Mouse (Mus musculus) spleen, adult 12 weeks (tissue): ENCODE results near the gene Thap11.

ENCODE experiments used
- DNase-seq: peaks from one replicate; pipeline ENCODE4 v3.0.0; 2022; ENCODE audit warnings: low spot score

Gene Thap11

DNA sequence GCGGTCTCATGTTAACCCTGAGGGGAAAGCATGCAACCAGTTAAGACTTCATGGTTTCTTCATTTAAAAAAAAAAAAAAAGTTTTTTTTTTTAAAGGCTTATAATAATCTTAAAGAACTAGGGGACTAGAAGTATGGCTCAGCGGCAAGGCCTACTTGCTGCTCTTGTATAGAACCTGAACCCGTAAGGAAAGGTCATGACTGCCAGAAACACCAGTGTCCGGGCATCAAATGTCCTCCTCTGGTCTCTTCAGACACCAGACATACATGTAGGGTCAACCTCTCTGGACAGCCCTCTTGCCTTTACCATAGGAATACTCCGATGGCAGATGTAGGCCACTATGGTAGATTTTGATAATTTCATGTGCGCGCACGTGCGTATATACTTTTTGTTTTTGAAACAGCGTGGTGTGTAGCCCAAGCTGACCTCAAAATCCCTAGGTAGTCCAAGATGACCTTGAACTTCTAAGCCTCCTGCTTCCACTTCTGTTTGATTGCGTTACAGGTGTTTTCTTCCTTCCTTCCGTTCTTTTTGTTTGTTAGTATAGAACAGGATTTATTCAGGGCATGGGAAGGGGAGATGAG, 2.7 kb upstream of the Thap11 start:
- DNase-seq = no peak

- no peak for DNase-seq
These were observed 1.8 kb upstream of the Thap11 start, which contains the start of gene Cenpt for GRCm38 (mm10) chr8:105853178-105853577. Gene Cenpt, minus strand, starts transcription at chr8:105853278.

- DNase-seq = no peak
These were observed 629 bp upstream of the Thap11 start for GRCm38 (mm10) chr8:105854303-105854702.

DNA sequence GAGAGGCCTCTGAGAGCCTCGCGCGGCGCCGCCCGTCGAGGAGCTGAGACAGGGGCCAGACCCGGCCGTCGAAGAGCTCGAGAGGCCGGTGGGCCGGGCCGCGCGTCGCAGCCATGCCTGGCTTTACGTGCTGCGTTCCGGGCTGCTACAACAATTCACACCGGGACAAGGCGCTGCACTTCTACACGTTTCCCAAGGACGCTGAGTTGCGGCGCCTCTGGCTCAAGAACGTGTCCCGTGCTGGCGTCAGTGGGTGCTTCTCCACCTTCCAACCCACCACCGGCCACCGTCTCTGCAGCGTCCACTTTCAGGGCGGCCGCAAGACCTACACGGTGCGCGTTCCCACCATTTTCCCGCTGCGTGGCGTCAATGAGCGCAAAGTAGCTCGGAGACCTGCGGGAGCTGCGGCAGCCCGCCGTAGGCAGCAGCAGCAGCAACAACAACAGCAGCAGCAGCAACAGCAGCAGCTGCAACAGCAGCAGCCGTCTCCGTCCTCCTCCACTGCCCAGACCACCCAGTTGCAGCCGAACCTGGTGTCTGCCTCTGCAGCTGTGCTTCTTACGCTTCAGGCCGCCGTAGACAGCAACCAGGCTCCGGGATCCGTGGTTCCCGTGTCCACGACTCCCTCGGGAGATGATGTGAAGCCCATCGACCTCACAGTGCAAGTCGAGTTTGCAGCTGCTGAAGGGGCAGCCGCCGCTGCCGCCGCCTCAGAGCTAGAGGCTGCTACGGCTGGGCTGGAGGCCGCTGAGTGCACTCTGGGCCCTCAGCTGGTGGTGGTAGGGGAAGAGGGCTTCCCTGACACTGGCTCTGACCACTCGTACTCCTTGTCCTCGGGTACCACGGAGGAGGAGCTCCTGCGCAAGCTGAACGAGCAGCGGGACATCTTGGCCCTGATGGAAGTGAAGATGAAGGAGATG, 576 bp downstream of the Thap11 start:
- DNase-seq = no peak

- no peak for DNase-seq
These were observed 1.4 kb downstream of the Thap11 start for GRCm38 (mm10) chr8:105856168-105856835.

DNA sequence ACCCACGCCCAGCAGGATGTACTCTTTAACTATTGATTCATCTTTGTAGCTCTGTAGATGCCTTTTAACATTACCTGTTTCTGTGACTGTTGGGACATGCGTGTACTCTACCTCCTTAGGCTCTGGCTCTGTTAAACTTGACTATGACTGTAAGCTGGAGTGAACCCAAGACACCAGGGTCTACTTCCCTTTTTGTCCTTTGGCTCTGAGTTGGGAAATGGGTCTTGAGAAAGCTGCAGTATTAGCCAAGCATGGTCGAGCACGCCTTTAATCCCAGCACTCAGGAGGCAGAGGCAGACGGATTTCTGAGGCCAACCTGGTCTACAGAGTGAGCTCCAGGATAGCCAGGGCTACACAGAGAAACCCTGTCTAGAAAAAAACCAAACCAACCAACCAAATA, 3.6 kb downstream of the Thap11 start:
- DNase-seq = no peak

DNA sequence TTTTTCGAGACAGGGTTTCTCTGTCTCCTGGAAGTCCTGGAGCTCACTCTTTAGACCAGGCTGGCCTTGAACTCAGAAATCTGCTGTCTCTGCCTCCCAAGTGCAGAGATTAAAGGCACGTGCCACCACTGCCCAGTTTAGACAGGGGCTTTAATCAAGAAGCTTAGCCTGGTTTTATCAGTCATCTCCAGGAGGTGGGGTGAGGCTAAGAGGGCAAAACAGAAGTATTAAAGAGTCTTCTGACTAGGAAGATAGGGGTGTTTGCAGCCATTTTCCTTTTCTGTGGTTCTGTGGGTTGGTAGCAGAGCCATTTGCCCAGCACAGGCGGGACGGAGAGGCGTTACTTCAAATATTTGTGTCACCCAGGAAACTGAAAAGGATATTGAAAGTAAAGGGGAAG, 4.4 kb downstream of the Thap11 start:
- DNase-seq = no peak

GRCm38 (mm10) chr8:105860143-105860981, 5.4 kb downstream of the Thap11 start, which contains the start of gene Nutf2:
Gene Nutf2, plus strand, starts transcription at chr8:105860580.
- DNase-seq = peak; percentile 84

GRCm38 (mm10) chr8:105861951-105862350, 7.0 kb downstream of the Thap11 start:
- DNase-seq = no peak

DNA sequence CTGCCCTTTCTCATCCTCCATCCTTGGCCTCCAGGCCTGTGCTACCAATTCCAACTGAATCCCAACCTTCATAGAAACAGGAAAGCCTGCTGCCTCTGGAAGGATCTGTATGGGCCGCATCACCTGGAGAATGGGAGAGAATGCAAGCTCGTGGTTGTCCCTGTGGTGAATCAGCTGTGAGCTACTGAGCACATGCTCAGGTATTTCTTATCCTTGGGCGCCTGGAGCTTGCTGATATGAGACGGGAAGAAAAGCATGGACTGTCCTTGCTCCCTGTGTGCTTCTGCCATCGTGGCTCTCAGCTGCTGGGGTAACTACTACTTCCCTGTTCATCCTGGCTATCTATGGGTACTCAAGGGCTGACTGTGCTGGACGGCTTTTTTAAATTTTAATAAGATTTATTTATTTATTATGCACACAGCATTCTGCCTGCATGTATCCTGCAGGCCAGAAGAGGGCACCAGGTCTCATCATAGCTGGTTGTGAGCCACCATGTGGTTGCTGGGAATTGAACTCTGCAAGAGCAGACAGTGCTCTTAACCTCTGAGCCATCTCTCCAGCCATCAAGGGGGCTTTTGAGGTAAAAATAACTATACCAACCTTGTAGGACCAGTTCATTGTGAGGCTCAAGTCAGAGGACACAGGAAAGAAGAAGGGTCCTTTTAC, 11.6 kb downstream of the Thap11 start:
- no peak for DNase-seq

DNA sequence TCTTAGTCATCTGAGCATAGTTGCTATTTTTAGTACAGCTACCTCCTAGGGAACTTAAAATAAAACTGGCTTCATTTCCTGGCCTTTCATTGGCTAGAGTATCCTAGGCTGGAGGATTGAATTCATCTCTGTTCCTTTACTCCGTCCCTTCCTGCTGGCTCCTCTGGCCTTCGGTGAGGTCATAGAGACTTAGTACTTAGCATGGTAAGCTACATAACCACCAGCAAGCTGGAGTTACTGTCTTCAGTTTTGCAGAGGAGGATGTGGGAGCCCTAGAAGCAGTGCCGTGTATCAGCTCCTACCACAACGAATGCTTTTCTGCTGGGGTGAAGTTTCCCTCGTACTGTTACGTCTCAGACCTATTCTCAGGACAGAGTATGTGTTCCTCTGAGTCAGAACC, 19.4 kb downstream of the Thap11 start:
- no peak for DNase-seq

DNA sequence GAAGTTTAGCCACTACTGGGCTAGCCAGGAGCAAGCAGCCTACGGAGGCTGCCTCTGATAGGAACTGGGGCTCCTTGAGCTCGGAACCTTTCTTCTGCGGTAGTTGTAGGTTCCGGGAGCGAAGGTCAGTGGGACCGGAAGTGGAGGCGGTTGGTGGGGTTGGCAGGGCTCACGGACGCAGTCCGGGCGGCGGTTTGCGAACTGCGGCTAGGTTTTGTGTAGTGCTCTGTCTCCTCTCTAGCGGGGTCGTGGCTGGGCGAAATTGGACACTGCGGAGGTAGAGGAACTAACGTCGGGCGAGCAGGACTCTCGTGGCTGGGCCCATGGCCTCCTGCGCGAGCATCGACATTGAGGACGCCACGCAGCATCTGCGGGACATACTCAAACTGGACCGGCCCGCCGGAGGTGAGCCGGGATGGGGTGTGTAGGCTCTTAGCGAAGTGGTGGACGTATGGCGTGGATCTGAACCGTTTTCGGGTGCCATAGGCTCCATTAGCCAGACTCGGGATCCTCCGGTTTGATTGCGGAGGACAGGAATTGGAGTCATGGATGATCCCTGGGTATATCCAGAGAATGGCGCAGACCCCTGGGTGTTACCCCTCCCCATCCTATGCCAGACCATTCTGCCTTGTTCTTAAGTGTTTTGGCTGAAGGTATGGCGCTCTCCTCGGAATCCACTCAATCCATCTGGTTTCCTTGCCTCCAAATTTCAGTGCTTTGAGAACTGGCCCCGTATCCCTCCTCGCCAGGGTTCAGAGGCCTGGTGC, 26.0 kb downstream of the Thap11 start, which contains the start of gene Edc4:
Gene Edc4, plus strand, starts transcription at position 128 of the 767 bp plus-strand sequence.
- peak; percentile 83 for DNase-seq

DNA sequence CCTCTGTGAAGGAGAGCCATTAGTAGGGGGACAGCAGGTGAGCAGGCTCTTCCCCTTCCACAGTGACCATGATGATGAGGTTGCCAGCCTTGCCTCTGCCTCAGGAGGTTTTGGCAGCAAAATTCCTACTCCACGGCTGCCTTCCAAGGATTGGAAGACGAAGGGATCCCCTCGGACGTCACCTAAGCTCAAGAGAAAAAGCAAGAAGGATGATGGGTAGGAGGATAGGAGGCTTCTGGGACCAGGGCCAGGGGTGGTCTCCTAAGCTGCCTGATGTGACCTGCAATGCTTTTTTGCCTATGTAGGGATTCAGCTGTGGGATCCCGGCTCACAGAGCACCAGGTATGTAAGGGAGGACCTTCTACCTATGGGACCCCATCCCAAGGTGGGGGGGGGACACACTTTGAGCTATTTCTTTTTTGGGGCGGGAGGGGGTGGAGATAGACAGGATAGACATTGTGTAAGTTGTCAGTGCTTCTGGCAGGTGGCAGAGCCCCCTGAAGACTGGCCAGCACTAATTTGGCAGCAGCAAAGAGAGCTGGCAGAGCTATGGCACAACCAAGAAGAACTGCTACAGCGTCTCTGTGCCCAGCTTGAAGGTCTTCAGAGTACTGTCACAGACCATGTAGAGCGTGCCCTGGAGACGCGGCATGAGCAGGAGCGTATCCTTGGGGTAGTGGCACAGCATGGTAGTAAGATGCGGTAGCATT, 35.0 kb downstream of the Thap11 start:
- no peak for DNase-seq

- no peak for DNase-seq
These were observed 35.9 kb downstream of the Thap11 start for GRCm38 (mm10) chr8:105890870-105891269.

DNA sequence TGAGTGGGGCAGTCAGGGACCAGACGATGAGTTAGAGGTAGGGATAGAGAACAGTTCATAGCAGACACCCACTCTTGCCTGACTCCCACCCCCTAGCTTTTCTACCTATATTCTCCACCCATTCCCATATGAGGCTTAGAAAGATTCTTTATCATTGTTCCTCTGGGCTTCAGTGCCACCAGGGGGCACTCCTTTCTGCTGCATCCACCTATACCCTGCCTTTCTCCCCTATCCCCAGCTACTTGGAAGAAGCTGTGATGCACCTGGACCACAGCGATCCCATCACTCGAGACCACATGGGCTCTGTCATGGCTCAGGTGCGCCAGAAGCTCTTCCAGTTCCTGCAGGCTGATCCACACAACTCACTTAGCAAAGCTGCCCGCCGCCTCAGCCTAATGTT, 37.5 kb downstream of the Thap11 start:
- no peak for DNase-seq

DNA sequence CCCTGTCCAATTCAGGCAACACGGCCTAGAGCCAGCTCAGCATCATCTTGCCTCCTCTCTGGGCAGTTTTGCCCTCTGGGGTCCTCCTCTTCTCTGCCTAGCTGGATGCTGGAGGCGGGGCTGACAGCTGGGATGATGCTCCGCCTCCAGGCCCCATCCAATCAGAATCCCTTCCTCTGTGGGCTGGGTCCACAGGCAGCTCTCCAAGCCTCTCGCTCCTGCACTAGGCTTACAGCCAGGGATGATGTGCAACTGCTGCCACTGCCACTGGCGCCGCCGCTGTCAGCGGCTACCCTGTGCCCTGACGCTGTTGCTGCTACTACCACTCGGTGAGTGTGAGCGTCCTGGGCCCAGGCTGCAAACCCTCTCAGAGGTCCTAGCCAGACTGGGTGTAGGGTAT, 38.4 kb downstream of the Thap11 start, which contains the start of gene Nrn1l:
Gene Nrn1l, plus strand, starts transcription at position 229 of the 400 bp plus-strand sequence.
- DNase-seq = no peak

GRCm38 (mm10) chr8:105897801-105898480, 43.0 kb downstream of the Thap11 start:
- no peak for DNase-seq

GRCm38 (mm10) chr8:105900180-105900940, 45.4 kb downstream of the Thap11 start, which contains the start of gene Pskh1:
Gene Pskh1, plus strand, starts transcription at chr8:105900441.
- peak; percentile 87 for DNase-seq
